Mouse (Mus musculus) embryonic facial prominence, embryonic 15.5 days (tissue): ENCODE measurements around the gene Dnm2. TPM values are rescaled to one million over a fixed set of nuclear protein-coding genes. Genes with fewer than 3 reads are reported as not detected.
"Not testable (repeated sequence)": the region's sequence is repeated elsewhere in the genome, so short reads cannot be mapped to it uniquely, and the experiment has no call there.

Experiments used
- ATAC-seq: fragments of 200-750 bp; cut with Nextera tagmentation; 2 replicates; pipeline ENCODE4 v1.8.0; 2017; ENCODE audit warnings: low read depth, moderate TSS enrichment; ENCODE audit not compliant: insufficient number of reproducible peaks, low FRiP score, low TSS enrichment
- H3K27ac ChIP-seq: fragments of 300-500 bp; sonication (generic); replicated peaks from 2 replicates; pipeline ENCODE4 v1.5.1; 2015; ENCODE audit warnings: mild to moderate bottlenecking, inconsistent platforms
- H3K27me3 ChIP-seq: fragments of 300-500 bp; sonication (generic); 2 replicates; pipeline ENCODE4 v1.6.1; 2015; ENCODE audit warnings: inconsistent platforms
- H3K36me3 ChIP-seq: fragments of 300-500 bp; sonication (generic); 2 replicates; pipeline ENCODE4 v1.6.1; 2015; ENCODE audit warnings: mild to moderate bottlenecking, inconsistent platforms
- H3K4me1 ChIP-seq: fragments of 300-500 bp; sonication (generic); 2 replicates; pipeline ENCODE4 v1.6.1; 2015; ENCODE audit warnings: inconsistent platforms
- H3K4me2 ChIP-seq: fragments of 300-500 bp; sonication (generic); replicated peaks from 2 replicates; pipeline ENCODE4 v1.6.1; 2015; ENCODE audit warnings: mild to moderate bottlenecking, inconsistent platforms
- H3K4me3 ChIP-seq: fragments of 300-500 bp; sonication (generic); replicated peaks from 2 replicates; pipeline ENCODE4 v1.5.1; 2015; ENCODE audit warnings: mild to moderate bottlenecking, inconsistent platforms
- H3K9ac ChIP-seq: fragments of 300-500 bp; sonication (generic); 2 replicates; pipeline ENCODE4 v1.6.1; 2015; ENCODE audit warnings: inconsistent platforms
- H3K9me3 ChIP-seq: fragments of 300-500 bp; sonication (generic); replicated peaks from 2 replicates; pipeline ENCODE4 v1.6.1; 2016; ENCODE audit warnings: inconsistent platforms
- WGBS: fragments of 180-500 bp; shearing (Covaris S2); methylation state at CpG from one replicate; pipeline ENCODE4 v1.1.7; 2015; 5-methylcytosine and 5-hydroxymethylcytosine counted together
- polyA plus RNA-seq: library from polyadenylated mRNA; unstranded; fragments of >200 nt; fragmentation: Nextera tagmentation; extraction: Ambion mirVana; gene quantifications from 2 replicates; pipeline ENCODE4 v1.2.1, GENCODE M21; 2015

The Dnm2 gene
- polyA plus RNA-seq, 1 experiment from 2014 or later, result 85.9 TPM

DNA sequence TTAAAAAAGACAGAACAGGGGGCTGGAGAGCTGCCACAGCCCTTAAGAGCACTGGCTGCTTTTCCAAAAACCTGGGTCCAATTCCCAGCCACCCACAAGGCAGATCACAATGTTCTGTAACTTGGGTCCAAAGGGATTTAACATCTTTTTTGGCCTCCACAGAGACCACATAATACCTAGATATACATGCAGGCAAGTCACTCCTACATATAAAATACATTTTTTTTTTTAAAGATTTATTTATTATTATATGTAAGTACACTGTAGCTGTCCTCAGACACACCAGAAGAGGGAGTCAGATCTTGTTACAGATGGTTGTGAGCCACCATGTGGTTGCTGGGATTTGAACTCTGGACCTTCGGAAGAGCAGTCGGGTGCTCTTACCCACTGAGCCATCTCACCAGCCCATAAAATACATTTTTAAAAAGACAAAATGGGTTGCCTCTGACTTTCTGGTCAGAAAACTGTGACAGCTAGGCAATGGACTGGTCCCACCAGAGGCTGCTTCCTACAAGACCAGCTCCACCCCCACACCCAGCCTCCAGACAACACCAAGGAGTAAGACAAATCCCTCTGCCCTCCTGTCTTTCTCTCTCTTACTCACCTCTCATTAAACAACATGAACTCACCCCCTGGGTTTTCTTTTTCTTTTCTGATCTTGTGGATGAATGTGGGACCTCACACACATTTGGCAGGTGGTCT is 102.5 kb downstream of the Dnm2 start:
- Histone ChIP-seq H3K4me1 (peaks cover 8% of the 10 kb centered on the region; the same call in 1 of the 2 replicates), H3K27ac (no peak overlapping the region), H3K36me3 (0 out of 2 replicates have a peak, but pooled peaks cover 3% of the 10 kb centered on the region), H3K9ac (no peak overlapping the region), H3K9me3 (no peaks in the 10 kb centered on the region), H3K4me2 (no peak overlapping the region), H3K27me3 (no peaks in the 10 kb centered on the region), H3K4me3 (no peak overlapping the region)
- no peak for ATAC-seq
- 91% methylated on average over 2 of the region's 2 CpGs for WGBS

DNA sequence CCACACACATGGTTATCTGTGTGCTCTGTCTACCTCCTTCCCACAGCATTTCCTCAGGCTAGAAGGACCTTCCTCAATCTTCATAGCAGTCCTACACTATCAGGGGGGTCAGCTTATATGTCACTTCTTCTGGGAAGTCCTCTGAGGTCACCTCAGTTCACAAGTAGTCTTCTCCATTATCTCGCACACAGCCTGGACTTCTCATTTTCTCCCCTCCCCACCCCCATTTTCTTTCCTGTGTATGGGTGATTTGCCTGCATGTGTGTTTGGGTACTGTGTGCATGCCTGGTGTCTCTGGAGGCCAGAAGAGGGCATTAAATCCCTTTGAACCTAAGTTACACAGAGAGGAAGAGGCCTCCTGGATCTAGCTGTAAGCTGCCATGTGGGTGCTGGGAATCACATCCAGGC is 103.2 kb downstream of the Dnm2 start:
- Histone ChIP-seq H3K36me3 (0 out of 2 replicates have a peak, but pooled peaks cover 3% of the 10 kb centered on the region), H3K27ac (no peak overlapping the region), H3K4me2 (no peak overlapping the region), H3K4me1 (peaks cover 8% of the 10 kb centered on the region; the same call in 1 of the 2 replicates), H3K9ac (no peak overlapping the region), H3K9me3 (no peaks in the 10 kb centered on the region), H3K27me3 (no peaks in the 10 kb centered on the region), H3K4me3 (no peak overlapping the region)
- WGBS, result 65% methylated on average over 1 of the region's 1 CpGs
- ATAC-seq, result no peak

DNA sequence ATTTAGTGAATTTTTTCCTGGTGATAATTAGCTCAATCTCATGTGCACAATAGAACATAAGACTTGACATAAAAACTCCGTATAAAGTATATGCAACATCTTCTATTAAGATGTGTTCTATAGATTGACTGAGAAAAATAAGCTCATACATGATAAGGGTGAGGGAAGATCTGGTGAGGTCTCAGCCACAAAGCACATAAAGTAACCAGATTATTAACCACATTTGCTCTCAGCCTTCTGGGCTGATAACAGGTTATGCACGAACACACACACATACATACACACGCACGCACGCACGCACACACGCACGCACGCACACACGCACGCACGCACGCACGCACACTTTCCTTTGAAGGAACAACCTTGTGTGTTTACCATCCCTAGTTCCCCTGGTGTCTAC is 111.8 kb downstream of the Dnm2 start:
- no peak overlapping the region for H3K9ac ChIP-seq
- 93% methylated on average over 14 of the region's 14 CpGs for WGBS
- H3K27me3 ChIP-seq, result no peaks in the 10 kb centered on the region
- no peaks in the 10 kb centered on the region for H3K4me1 ChIP-seq
- no peak overlapping the region for H3K4me3 ChIP-seq
- no peak overlapping the region for H3K27ac ChIP-seq
- H3K9me3 ChIP-seq, result no peaks in the 10 kb centered on the region
- no peak for ATAC-seq
- no peaks in the 10 kb centered on the region for H3K36me3 ChIP-seq
- no peak overlapping the region for H3K4me2 ChIP-seq

DNA sequence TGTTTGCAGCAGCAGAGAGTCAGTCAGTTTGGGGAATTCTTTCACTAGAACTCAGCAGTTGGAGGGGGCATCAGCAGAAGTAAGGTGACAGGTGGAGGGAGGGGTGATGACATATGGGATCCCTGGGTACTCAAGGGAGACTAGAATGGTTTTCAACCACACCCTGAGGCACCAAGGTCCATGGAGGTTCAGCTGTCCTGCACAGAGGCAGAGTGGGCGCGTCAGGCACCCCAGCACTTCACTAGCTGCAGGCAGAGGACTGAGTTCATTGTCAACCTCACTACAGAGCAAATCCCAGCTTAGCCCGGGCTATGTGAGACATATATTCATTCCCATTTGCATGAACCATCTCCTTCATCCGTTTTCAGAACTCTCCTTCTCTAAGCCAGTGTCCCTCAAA is 112.3 kb downstream of the Dnm2 start:
- H3K9ac ChIP-seq, result no peak overlapping the region
- H3K27me3 ChIP-seq, result no peaks in the 10 kb centered on the region
- no peaks in the 10 kb centered on the region for H3K36me3 ChIP-seq
- no peaks in the 10 kb centered on the region for H3K9me3 ChIP-seq
- H3K4me1 ChIP-seq, result no peaks in the 10 kb centered on the region
- H3K27ac ChIP-seq, result no peak overlapping the region
- 61% methylated on average over 4 of the region's 4 CpGs for WGBS
- H3K4me3 ChIP-seq, result no peak overlapping the region
- no peak for ATAC-seq
- H3K4me2 ChIP-seq, result no peak overlapping the region

DNA sequence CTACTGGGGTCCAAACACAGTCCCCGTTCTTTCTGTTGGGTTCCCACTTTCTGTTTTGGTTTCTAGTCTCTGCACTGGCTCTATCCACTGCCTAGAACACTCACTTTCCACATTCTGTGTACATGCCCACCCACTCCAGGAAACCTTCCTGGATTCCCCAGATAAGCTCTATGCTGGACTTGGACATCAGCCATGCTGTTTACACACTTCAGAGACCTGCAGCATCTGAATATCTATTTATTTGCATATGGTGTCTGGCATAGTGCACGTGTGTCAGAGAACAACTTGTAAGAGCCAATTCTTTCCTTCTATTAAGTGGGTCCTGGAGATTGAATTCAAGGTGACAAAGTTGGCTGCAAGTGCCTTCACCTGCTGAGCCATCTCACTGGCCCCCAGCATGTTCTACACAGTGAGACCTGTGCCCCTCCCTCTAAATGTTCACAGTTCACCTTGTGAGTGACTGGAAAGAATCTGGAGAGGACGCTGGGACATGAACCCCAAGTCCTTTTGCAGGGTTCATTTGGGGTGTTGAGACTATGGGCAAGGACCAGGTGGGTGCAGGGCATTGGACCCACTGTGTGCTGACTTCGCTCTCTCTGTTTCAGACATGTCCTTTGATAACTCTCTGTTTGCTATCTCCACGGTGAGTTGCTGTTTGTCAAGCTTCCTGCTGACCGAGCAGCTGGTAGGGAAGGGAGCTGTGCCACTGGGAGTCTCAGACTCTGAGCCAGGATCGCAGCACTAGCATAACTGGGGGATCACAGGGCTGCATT is 115.5 kb downstream of the Dnm2 start:
- H3K4me1 ChIP-seq, result peaks cover 7% of the 10 kb centered on the region
- WGBS, result 73% methylated on average over 7 of the region's 7 CpGs

DNA sequence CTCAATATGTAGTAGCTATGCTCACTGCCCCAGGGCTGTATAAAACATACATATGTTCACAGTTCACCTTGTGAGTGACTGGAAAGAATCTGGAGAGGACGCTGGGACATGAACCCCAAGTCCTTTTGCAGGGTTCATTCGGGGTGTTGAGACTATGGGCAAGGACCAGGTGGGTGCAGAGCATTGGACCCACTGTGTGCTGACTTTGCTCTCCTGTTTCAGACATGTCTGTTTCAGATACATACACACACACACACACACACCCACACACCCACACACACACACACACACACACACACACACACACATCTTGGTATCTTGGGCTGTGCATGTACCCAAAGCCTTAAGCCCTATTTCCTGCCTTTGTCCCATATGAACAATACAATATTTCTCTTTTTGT is 117.3 kb downstream of the Dnm2 start:
- WGBS, result 92% methylated on average over 2 of the region's 2 CpGs
- not testable (repeated sequence) for ATAC-seq, H3K36me3 ChIP-seq

More for the DNA sequence above, 115.5 kb downstream of the Dnm2 start:
- Histone ChIP-seq H3K4me3 (no peak overlapping the region), H3K4me2 (no peak overlapping the region), H3K9me3 (no peaks in the 10 kb centered on the region), H3K27ac (no peak overlapping the region; the same call in 1 of the 2 replicates), H3K9ac (no peak overlapping the region), H3K36me3 (no peaks in the 10 kb centered on the region), H3K27me3 (no peaks in the 10 kb centered on the region)
- ATAC-seq, result no peak

DNA sequence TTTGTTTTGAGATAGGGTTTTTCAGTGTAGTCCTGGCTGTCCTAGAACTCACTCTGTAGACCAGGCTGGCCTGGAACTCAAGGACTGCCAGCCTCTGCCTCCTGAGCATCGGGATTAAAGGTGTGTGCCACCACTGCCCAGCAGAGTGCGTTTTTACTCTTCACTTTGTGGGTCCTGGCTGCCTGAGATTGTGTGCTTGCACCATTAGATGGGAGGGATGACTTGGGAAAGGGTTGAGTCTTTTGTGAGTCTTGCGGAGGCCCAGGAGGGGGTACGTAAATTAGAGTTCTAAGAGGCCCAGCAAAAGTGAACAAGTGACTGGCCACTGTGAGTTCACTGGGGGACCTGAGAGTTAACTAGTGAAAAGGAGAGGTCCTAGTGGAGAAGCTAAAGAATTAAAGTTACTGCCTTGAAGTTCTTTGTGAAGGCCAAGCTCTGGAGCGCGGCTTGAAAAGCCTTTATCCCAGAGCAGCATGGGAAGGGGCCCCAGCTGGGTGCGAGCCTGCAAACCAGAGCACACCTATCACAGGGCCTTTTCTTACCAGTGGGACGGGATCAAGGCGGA is 120.7 kb downstream of the Dnm2 start:
- Histone ChIP-seq H3K27ac (peak overlapping the region; percentile 97), H3K4me1 (peaks cover 33% of the 10 kb centered on the region), H3K9ac (peak overlapping the region; percentile 57), H3K27me3 (no peaks in the 10 kb centered on the region), H3K9me3 (no peaks in the 10 kb centered on the region), H3K4me3 (peak overlapping the region; percentile 85), H3K36me3 (peaks cover 6% of the 10 kb centered on the region), H3K4me2 (peak overlapping the region; percentile 70)
- 6% methylated on average over 9 of the region's 9 CpGs for WGBS
- peak; percentile 76 for ATAC-seq

More for the DNA sequence above, 117.3 kb downstream of the Dnm2 start:
- H3K9ac ChIP-seq, H3K27ac ChIP-seq, H3K4me3 ChIP-seq, H3K4me2 ChIP-seq, H3K27me3 ChIP-seq, H3K9me3 ChIP-seq: not testable (repeated sequence)
- H3K4me1 ChIP-seq, result peaks cover 13% of the 10 kb centered on the region

DNA sequence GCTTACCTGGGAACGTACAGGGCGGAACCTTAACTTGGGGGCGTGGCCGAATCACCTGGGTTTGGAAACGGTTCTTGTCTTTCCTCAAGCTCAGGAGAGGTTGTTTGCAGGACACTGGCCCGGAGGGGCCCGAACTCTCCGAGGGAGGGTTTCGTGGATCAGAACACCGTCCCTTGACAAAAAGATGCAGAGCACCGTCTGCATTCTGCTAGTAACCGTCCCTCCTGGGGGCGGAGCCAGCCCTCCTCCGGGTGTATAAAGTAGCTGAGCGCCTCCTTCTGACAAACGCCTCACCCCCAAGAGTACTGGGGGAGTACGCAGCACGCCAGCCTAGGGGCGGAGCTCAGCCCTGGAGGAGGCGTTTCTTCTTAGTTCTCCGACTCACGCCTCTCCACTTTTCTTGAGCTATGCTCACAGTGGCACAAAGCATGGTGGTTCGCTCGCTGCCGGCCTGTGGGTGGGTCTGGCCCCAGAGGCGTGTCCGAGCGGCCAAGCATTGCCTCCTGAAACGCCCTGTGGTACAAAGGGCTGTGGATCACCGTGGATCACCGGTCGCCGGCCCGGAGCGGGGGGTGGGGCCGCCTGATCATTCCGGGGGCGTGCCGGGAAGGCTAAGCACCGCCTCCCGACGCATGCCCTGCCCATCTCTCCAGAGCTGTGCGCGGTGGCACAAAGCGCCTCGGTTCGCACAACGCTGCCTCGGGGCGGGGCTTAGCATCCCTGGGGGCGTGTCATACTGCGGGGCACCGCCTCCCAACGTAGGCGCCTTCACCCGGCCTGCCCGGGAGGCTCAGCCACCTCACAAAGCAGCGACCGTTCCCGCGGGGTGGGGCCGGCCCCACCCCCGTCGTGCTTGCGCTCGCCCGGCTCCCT is 121.4 kb downstream of the Dnm2 start:
- no peaks in the 10 kb centered on the region for H3K9me3 ChIP-seq

DNA sequence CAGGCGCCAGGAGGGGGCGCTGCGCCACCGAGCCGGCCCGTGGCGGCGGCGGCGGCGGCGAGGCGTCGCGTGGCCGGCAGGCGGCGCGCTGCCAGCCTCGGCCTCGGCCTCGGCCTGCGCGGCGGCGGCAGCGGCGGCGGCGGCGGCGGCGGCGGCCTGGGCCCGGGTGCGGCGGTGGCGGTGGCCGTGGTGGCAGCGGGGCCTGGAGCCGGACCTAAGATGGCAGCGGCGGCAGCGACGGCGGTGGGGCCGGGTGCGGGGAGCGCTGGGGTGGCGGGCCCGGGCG is 122.0 kb downstream of the Dnm2 start, which contains the start of gene Carm1:
Gene Carm1 (plus strand): TSS at position 106 of the 286 bp plus-strand sequence.
- no peaks in the 10 kb centered on the region for H3K9me3 ChIP-seq
- H3K36me3 ChIP-seq, result peaks cover 11% of the 10 kb centered on the region
- peak within 1 kb of the TSS; percentile 99 for H3K27ac ChIP-seq
- no peaks in the 10 kb centered on the region for H3K27me3 ChIP-seq
- H3K9ac ChIP-seq, result peak within 1 kb of the TSS; percentile 97
- H3K4me3 ChIP-seq, result peak within 1 kb of the TSS; percentile 85
- peak within 1 kb of the TSS; percentile 70 for H3K4me2 ChIP-seq
- H3K4me1 ChIP-seq, result peaks cover 33% of the 10 kb centered on the region
- ATAC-seq, result no peak
- 1% methylated on average over 18 of the region's 52 CpGs for WGBS

More for the DNA sequence above, 121.4 kb downstream of the Dnm2 start:
- Histone ChIP-seq H3K9ac (peak overlapping the region; percentile 57), H3K4me2 (peak overlapping the region; percentile 70), H3K27me3 (no peaks in the 10 kb centered on the region), H3K4me1 (peaks cover 33% of the 10 kb centered on the region), H3K36me3 (peaks cover 11% of the 10 kb centered on the region), H3K4me3 (peak overlapping the region; percentile 85), H3K27ac (peak overlapping the region; percentile 97)
- peak; percentile 95 for ATAC-seq
- WGBS, result under 1% methylated on average over 67 of the region's 67 CpGs

DNA sequence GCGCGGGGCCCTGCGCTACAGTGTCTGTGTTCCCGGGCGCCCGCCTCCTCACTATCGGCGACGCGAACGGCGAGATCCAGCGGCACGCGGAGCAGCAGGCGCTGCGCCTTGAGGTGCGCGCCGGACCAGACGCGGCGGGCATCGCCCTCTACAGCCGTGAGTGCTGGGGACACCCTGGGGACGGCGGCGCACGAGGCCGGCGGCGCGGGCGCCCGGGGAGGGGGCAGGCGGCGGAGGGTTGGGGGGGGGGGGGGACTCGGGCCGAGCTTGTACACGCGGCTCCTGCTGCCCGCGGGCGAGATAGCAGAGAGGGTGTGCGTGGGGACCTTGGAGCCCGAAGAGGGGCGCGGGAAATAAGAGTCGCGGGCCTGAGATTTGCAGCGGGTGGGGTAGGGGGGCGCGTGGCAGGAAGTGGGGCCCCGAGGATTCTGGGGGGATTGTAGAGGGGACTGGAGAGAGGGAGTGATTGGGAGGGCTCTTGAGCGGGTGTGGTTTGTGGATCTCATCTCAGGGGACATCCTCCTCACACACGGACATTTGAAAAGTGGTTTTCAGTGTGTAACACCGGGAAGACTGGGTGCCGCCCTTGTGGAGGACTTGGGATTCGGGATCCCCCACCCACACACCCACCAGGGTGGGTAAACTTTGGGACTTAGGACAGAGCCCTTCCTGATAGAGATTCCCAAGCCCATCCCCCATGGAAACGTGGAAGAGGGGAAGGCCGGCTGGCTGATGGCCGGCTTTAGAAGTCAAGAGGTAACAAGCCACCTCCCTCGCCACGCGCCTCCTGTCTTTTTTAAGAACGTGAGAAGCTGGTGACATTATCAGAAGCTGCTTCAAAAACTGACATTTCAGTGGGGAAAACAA is 122.6 kb downstream of the Dnm2 start:
- no peak for ATAC-seq
- H3K36me3 ChIP-seq, result peaks cover 11% of the 10 kb centered on the region
- WGBS, result under 1% methylated on average over 45 of the region's 66 CpGs

More for the DNA sequence above, 122.6 kb downstream of the Dnm2 start:
- H3K4me1 ChIP-seq, result peaks cover 33% of the 10 kb centered on the region
- H3K9me3 ChIP-seq, result no peaks in the 10 kb centered on the region
- no peaks in the 10 kb centered on the region for H3K27me3 ChIP-seq
- peak overlapping the region; percentile 52 for H3K4me2 ChIP-seq
- peak overlapping the region; percentile 99 for H3K27ac ChIP-seq
- peak overlapping the region; percentile 97 for H3K9ac ChIP-seq
- peak overlapping the region; percentile 85 for H3K4me3 ChIP-seq
